Mouse (Mus musculus): ENCODE measurements around the gene Ptprcap. TPM values are rescaled to one million over a fixed set of nuclear protein-coding genes. Genes with fewer than 3 reads are reported as not detected.
A peak's percentile ranks its signal among the peaks of the same experiment; 100 is the strongest.

The Ptprcap gene
- polyA plus RNA-seq, 1 experiment from 2014 or later, result 0.28 TPM

- no peak overlapping the region for H3K27ac ChIP-seq (ENCODE audit: low read length)
These were observed 4.1 kb upstream of the Ptprcap start for GRCm38 (mm10) chr19:4149283-4149682.

GRCm38 (mm10) chr19:4149764-4150461 is 3.5 kb upstream of the Ptprcap start:
- Histone ChIP-seq H3K4me3 (ENCODE audit: low read depth, low read length) (no peak overlapping the region), H3K9ac (ENCODE audit: low read depth, low read length) (no peak overlapping the region), H3K27me3 (ENCODE audit: control insufficient read depth, insufficient read depth, low read depth, low read length) (no peaks in the 10 kb centered on the region), H3K4me1 (ENCODE audit: control insufficient read depth, insufficient read depth, low read length) (peaks cover 15% of the 10 kb centered on the region), H3K27ac (ENCODE audit: low read length) (no peak overlapping the region), H3K36me3 (ENCODE audit: control insufficient read depth, insufficient read depth, low read length) (peaks cover 2% of the 10 kb centered on the region; the same call in 1 of the 2 replicates), H3K9me3 (replicated peaks; ENCODE audit: control insufficient read depth, low read length, poor library complexity, severe bottlenecking) (no peaks in the 10 kb centered on the region), H3K4me2 (ENCODE audit: low read length) (no peak overlapping the region)
- no peak for ATAC-seq
- 94% methylated on average over 17 of the region's 17 CpGs for WGBS

More at GRCm38 (mm10) chr19:4149283-4149682, 4.1 kb upstream of the Ptprcap start:
- peaks cover 2% of the 10 kb centered on the region; the same call in 1 of the 2 replicates for H3K36me3 ChIP-seq (ENCODE audit: control insufficient read depth, insufficient read depth, low read length)
- no peaks in the 10 kb centered on the region for H3K9me3 ChIP-seq (replicated peaks; ENCODE audit: control insufficient read depth, low read length, poor library complexity, severe bottlenecking)
- H3K9ac ChIP-seq (ENCODE audit: low read depth, low read length), result peak overlapping the region; percentile 96
- peaks cover 15% of the 10 kb centered on the region for H3K4me1 ChIP-seq (ENCODE audit: control insufficient read depth, insufficient read depth, low read length)
- H3K27me3 ChIP-seq (ENCODE audit: control insufficient read depth, insufficient read depth, low read depth, low read length), result no peaks in the 10 kb centered on the region
- peak overlapping the region; percentile 96 for H3K4me2 ChIP-seq (ENCODE audit: low read length)
- 89% methylated on average over 11 of the region's 11 CpGs for WGBS
- ATAC-seq, result no peak
- H3K4me3 ChIP-seq (ENCODE audit: low read depth, low read length), result peak overlapping the region; percentile 92

GRCm38 (mm10) chr19:4150567-4151487 is 2.6 kb upstream of the Ptprcap start:
- Histone ChIP-seq H3K27me3 (ENCODE audit: control insufficient read depth, insufficient read depth, low read depth, low read length) (no peaks in the 10 kb centered on the region), H3K27ac (ENCODE audit: low read length) (no peak overlapping the region), H3K36me3 (ENCODE audit: control insufficient read depth, insufficient read depth, low read length) (peaks cover 2% of the 10 kb centered on the region; the same call in 1 of the 2 replicates), H3K4me1 (ENCODE audit: control insufficient read depth, insufficient read depth, low read length) (peaks cover 15% of the 10 kb centered on the region), H3K4me3 (ENCODE audit: low read depth, low read length) (no peak overlapping the region), H3K9ac (ENCODE audit: low read depth, low read length) (no peak overlapping the region), H3K9me3 (replicated peaks; ENCODE audit: control insufficient read depth, low read length, poor library complexity, severe bottlenecking) (no peaks in the 10 kb centered on the region), H3K4me2 (ENCODE audit: low read length) (no peak overlapping the region)
- 87% methylated on average over 22 of the region's 22 CpGs for WGBS
- ATAC-seq, result no peak

- Histone ChIP-seq H3K9me3 (replicated peaks; ENCODE audit: control insufficient read depth, low read length, poor library complexity, severe bottlenecking) (no peaks in the 10 kb centered on the region), H3K4me3 (ENCODE audit: low read depth, low read length) (no peak overlapping the region), H3K36me3 (ENCODE audit: control insufficient read depth, insufficient read depth, low read length) (peaks cover 8% of the 10 kb centered on the region; the same call in 1 of the 2 replicates), H3K9ac (ENCODE audit: low read depth, low read length) (no peak overlapping the region), H3K27me3 (ENCODE audit: control insufficient read depth, insufficient read depth, low read depth, low read length) (no peaks in the 10 kb centered on the region), H3K27ac (ENCODE audit: low read length) (no peak overlapping the region), H3K4me2 (ENCODE audit: low read length) (no peak overlapping the region), H3K4me1 (ENCODE audit: control insufficient read depth, insufficient read depth, low read length) (peaks cover 15% of the 10 kb centered on the region)
- ATAC-seq, result no peak
- WGBS, result 81% methylated on average over 5 of the region's 5 CpGs
These were observed 1.9 kb upstream of the Ptprcap start for GRCm38 (mm10) chr19:4151488-4151860.

- 92% methylated on average over 5 of the region's 5 CpGs for WGBS
- Histone ChIP-seq H3K27me3 (ENCODE audit: control insufficient read depth, insufficient read depth, low read depth, low read length) (no peaks in the 10 kb centered on the region), H3K4me3 (ENCODE audit: low read depth, low read length) (no peak overlapping the region), H3K4me2 (ENCODE audit: low read length) (no peak overlapping the region), H3K4me1 (ENCODE audit: control insufficient read depth, insufficient read depth, low read length) (peaks cover 15% of the 10 kb centered on the region), H3K9me3 (replicated peaks; ENCODE audit: control insufficient read depth, low read length, poor library complexity, severe bottlenecking) (no peaks in the 10 kb centered on the region), H3K9ac (ENCODE audit: low read depth, low read length) (no peak overlapping the region), H3K27ac (ENCODE audit: low read length) (no peak overlapping the region), H3K36me3 (ENCODE audit: control insufficient read depth, insufficient read depth, low read length) (peaks cover 12% of the 10 kb centered on the region; the same call in 1 of the 2 replicates)
- no peak for ATAC-seq
These were observed 1.5 kb upstream of the Ptprcap start for GRCm38 (mm10) chr19:4151898-4152297.

- H3K27ac ChIP-seq (ENCODE audit: low read length), result no peak overlapping the region
- no peak overlapping the region for H3K4me3 ChIP-seq (ENCODE audit: low read depth, low read length)
- 93% methylated on average over 8 of the region's 8 CpGs for WGBS
- peaks cover 15% of the 10 kb centered on the region for H3K4me1 ChIP-seq (ENCODE audit: control insufficient read depth, insufficient read depth, low read length)
- ATAC-seq, result no peak
- H3K27me3 ChIP-seq (ENCODE audit: control insufficient read depth, insufficient read depth, low read depth, low read length), result no peaks in the 10 kb centered on the region
- H3K9ac ChIP-seq (ENCODE audit: low read depth, low read length), result no peak overlapping the region
- H3K4me2 ChIP-seq (ENCODE audit: low read length), result no peak overlapping the region
- no peaks in the 10 kb centered on the region for H3K9me3 ChIP-seq (replicated peaks; ENCODE audit: control insufficient read depth, low read length, poor library complexity, severe bottlenecking)
- peaks cover 16% of the 10 kb centered on the region; the same call in 1 of the 2 replicates for H3K36me3 ChIP-seq (ENCODE audit: control insufficient read depth, insufficient read depth, low read length)
These were observed 766 bp upstream of the Ptprcap start for GRCm38 (mm10) chr19:4152445-4153231.

GRCm38 (mm10) chr19:4154437-4155222 is 1.2 kb downstream of the Ptprcap start:
- Histone ChIP-seq H3K27me3 (ENCODE audit: control insufficient read depth, insufficient read depth, low read depth, low read length) (no peaks in the 10 kb centered on the region), H3K9ac (ENCODE audit: low read depth, low read length) (no peak overlapping the region), H3K4me3 (ENCODE audit: low read depth, low read length) (no peak overlapping the region), H3K27ac (ENCODE audit: low read length) (no peak overlapping the region), H3K4me2 (ENCODE audit: low read length) (no peak overlapping the region), H3K4me1 (ENCODE audit: control insufficient read depth, insufficient read depth, low read length) (peaks cover 2% of the 10 kb centered on the region), H3K36me3 (ENCODE audit: control insufficient read depth, insufficient read depth, low read length) (peaks cover 32% of the 10 kb centered on the region), H3K9me3 (replicated peaks; ENCODE audit: control insufficient read depth, low read length, poor library complexity, severe bottlenecking) (no peaks in the 10 kb centered on the region)
- WGBS, result 83% methylated on average over 13 of the region's 13 CpGs
- ATAC-seq, result no peak
